Mouse (Mus musculus) cerebellum, adult 11 months (tissue): Measurements from ENCODE around the gene Fam83e.

ENCODE experiments used
- DNase-seq: peaks from one replicate; pipeline ENCODE4 v3.0.0; 2022

Fam83e gene

DNA sequence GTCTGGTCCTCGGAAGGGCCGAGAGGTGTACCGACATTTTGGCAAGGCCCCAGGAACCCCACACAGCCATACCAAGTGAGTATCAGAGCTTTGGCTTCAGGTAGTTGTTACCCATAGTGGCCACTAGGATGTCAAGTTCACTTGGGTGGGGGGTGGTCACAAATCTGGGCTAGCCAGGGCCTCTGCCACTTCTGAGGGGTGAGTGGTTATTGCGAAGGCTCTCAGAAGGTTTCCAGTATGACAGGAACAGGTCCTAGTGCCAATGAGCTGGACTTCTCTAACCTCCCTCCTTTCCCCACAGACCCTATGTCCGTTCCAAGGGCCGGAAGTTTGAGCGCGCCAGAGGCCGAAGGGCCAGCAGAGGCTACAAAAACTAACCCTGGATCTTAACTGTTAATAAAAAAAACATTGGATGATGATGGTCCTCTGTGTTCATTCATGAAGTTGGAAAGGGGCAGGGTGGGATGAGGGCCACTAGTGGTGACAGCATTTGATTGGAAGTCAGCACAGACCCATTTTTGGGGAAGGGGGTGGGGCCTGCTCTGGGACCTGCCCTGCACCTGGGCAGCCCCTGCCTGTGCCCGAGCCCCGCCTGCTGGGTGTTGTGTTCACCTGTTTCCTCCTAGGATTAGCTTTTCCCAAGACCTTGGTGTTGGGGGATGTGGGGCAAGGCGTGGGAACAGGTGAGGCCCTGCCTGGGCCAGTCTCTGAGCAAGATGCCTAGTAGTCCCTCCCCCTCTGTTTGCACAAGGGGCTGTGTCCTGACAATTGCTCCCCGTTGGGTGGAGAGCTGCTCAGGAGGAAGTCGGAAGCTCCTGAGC is at the start of gene Fam83e:
TSS of gene Fam83e (plus strand) at position 800 of the 821 bp plus-strand sequence.
- no peak for DNase-seq

DNA sequence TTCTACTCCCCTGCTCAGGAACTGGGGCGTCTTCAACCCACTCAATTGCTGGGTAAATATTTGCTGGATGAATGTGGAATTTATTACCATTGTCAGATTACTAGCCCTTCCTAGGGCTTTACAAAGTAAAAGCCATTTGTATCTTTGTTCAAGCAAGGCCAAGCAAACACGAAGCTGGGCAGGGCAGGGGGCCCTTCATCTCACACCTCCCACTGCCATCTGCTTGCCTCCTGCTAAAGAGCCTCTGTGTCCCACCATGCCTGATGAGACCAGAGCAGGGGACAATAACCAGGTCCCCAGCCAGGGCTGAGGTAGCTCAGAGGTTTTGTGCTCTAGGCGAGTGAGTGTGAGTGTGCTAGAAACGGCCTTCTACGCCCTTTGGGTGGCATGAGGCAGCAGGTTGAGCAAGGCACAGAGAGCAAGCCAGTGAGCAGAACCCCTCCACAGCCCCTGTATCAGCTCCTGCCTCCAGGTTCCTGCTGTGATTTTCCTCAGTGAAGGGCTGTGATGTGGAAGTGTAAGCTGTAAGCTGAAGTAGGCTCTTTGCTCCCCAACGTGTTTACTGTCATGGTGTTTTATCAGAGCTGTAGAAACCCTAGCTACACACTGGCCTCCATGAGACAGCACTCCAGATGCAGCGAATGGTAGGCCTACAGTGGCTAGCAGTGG is 43.3 kb upstream of the Fam83e start:
- no peak for DNase-seq

DNA sequence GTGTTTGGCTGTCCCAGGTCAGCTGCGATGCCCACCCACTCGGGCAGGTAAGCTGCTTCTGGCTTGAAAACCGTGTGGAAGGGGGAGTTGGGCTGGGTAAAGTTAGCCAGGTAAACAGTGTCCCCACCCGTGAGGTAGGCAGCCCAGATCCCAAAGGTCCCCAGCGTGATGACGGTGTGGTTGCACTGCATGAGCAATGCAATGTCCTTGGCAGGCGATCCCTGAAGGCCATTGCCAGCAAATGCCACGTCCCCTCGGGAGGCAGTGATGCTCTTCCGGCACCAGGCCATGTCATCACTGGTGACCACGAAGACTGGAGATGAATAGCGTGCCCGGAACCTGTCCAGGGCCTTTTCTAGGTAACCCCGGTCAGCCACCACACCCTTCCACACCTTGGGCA is 42.5 kb upstream of the Fam83e start:
- DNase-seq = no peak

DNA sequence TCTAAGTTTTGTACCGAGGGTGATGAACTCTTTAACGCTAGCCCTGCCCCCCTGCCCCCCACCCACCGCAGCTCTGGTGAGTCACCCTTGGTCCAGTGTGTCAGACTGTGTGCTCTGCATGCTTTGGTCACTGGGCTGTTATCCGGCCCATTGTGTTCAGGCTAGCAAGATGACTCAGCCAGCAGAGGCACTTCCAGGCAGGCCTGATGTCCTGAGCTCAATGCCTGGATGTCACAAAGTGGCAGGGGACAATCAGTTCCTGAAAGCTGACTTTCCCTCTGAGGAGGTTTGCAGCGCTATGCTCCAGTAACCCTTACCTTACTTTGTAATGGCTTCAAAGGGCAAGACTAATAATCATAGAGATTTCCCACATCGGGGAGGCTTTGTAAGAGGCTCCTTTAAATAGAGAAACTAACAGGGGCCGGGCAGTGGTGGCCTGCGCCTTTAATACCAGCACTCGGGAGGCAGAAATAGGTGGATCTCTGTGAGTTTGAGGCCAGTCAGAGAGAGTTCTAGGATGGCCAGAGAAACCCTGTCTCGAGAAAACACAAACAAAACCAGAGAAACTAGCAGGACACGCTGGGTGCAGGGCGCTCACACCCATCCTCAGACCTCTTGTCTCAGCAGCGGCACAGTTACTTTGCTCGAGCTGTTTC is 40.9 kb upstream of the Fam83e start:
- DNase-seq = no peak

DNA sequence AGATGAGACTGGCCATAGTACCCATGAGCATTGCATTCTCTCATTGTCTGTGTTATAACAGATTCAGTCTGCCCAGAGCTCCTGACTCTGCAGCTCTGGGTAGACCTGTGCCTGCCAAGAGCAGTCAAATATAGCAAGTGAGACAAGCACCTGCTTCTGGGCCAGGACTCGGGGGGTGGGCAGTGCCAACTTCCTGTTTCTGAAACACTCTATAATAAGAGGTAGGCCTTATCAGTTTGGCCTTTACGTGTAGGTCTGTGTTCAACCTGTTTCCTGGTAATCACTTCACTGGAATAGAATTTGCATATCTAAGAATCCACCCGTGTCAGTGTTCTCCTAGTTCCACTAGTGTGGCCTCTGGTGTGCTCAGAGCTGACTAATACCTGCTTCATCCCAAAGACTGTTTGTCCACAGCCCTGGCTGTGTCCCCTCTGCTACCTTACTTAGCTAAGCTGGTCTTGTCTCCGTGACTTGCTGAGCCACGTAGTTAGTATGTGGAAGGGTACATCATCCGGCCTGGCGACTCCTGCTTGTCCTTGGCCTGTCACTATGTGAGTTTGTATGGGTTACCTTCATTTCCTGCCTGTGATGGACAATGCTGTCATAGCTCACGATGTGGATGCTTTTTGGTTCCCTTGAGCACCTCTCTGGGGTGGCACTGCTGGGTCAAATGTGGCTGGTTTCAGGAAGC is 39.8 kb upstream of the Fam83e start:
- no peak for DNase-seq

DNA sequence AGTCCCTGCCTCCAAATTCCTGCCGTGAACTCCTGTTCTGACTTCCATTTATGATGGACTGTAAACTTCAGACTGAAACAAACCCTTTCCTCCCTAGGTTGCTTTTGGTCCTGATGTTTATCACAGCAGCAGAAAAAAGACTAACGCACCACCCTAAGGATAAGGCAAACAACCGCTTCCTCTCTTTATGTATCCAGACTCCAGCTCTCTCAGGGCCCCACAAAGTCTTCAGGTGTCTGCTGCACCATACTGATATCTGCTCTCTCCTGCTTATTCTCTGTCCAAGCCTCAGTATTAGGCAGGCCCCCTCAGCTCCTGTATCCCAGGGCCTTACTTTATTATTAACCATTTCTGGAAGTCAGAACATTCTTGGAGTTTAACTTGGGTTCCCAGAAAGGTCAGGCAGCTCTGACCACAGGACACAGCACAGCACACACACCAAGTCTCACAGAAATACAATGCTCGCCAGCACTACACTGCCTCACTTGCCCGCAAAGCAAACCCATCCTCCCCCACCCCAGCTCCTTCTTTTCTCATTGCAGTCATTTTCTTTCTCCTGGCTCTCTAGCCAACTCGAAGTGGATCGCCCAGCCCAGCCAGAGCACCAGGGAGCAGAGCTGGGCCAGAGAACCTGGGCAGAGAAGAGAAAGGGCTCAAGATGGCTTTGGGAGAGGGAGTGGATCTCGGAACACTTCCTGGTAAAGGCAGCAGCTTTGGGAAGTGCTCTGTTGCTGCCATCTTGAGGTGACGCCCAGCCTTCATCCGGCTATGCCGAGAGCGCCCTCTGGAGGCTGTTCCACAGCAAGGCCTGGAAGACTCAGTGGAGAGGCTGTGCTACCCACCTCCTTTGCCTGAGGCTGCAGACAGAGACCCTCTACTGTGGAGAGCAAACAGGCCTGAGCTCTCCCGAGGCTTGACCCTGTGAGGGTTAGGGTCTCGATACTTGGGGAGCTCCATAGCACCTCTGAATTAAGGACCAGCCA is 38.6 kb upstream of the Fam83e start:
- peak; percentile 85 for DNase-seq

DNA sequence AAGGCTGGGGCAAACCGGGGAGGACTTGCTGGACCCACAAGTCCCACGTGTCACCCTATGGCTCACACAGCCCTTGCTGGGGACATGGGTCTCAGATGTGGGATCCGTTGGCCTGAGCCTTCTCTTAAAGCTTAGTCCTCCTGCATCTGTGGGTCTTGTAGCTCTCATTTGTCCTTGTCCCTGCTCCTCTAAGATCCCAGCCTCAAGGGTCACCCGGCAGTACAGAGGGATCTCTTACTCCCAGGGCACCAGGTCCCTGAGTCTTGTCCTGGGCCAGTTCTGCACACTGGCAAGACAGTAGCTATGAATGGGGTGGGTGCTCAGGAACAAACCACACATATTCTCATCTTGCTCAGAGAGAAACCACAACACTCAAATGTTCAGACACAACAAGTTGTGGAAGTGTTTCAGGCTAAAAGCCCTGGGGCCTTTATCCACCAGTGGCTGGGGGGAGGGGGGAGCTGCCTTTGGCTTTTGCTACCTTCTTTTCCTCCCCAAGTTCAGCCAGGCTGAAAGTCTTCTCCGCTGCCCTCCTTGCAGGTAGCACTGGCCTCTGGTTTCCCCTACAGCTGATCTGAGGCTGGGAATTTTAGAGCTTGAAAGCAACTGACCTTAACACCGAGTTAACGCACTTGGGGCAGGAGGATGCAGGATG is 37.5 kb upstream of the Fam83e start, which contains the start of gene Ntn5:
TSS of gene Ntn5 (plus strand) at position 627 of the 655 bp plus-strand sequence.
- DNase-seq = no peak

DNA sequence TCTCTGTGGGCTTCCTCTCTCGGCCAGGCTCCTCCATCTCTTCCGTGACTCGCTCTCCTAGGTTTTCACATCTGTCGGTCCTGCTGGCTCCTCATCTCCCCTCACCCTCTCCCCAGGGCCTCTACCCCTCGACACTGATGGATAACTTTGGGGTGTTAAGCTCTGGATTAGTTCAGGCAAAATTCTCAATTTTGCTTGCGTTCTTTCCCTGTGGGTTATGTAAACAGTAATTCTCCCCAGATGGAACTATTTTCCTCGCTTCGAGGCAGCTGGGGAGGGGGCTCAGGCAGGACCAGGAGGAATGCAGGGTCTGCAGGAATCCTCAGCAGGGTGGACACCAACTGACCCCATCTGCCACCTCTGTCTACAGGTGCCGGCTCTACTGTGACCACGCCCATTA is 35.2 kb upstream of the Fam83e start:
- DNase-seq = no peak

DNA sequence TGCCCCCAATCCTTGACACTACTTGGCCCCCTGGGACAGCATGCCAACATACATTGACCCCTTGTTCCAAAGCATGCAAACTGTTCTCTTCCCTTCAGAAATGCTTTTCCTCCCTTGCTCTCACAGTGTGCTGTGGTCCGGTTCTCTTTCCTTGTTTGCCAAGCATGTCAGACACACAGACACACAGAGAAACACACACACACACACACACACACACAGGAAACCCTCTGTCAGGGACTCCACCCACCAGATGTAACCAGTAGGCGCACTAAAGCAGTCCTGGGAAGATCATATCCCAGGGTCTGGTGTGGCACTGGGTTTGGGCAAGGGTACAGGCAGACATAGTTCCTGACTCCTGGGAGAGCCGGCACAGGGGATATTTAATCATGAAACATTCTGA is 34.2 kb upstream of the Fam83e start:
- no peak for DNase-seq

DNA sequence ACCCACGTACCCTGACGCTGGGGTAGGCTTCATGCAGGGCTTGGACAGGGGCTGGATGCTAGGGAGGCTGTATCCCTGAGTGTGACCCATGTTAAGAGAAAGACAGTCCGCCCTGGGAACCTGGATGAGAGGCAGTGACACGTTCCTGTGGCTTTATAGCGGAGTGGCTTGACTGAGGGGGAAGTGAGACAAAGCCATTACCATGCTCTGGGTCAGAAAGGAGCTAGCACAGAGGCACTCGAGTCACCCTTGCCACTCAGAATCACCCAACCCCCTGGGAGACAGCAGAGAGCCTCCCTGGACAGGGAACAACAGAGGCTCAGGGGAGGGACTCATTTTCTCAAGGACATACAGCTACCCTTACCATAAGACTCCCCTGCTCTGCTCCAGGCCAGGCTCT is 31.9 kb upstream of the Fam83e start:
- DNase-seq = no peak

DNA sequence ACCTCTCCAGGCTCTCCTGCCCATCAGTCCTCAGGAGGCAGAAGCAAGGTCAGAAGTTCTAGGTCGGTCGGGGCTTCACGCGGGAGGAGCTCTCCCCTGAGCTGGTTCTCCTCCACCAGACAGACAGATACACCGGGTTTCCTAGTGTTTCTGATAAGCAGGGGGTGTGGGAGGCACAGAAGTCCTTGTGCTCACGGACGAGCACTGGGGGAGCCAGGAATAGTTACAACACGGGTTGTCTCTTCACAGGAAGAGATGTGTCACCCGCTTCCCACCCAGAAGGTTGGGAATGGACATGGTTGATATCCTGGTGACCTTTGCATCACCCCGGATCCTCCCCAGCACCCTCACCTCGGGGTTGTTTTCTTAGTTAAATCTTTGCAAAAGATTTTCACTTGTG is 31.2 kb upstream of the Fam83e start:
- no peak for DNase-seq

DNA sequence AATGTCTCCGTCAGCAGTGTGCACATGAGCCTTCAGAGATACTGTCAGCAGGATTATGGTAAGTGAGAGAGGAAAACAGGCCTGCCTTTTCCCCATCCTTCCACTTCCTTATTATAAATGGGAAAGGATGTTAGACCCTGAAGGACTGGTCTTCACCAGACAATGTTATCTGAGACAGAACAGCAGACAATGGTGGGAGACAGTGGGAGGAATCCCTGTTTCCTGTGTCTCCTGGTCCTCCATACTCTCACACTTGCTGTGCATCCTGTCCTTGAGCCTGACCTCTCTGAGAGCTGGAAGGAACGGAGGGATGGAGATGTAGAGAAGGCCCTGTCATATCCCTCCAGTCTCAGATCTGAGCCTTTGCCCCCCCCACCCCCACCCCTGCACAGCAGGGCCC is 28.6 kb upstream of the Fam83e start:
- DNase-seq = no peak

DNA sequence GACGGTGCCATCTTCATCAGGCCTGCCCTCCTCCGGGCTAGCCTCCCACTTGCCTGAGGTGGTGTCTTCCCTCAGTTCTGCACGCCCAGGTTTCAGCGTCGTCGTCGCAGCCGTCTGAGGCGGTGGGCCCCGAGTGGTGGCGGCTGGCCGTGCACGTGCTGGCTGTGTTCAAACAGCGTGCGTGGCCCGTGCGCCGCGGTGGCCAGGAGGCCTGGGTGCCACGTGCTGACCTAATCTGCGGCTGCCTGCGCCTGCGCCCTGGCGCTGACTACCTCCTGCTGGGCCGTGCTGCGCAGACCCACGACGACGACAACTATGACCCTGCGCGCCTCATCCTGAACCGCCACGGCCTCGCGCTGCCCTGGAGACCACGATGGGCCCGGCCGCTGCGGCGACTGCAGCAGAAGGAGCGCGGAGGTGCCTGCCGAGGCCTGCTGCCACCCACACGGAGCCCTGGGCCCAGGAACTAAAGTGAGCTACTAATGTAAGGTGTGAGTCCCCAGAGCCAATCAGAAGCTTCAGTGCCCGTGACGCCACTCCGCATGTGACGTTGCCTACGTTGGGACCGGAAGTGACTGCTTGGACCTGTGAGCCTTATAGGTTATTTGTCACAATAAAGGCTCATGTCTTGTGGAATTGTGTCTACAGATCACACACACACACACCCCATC is 27.0 kb upstream of the Fam83e start, which contains the start of gene Sec1:
TSS of gene Sec1 (minus strand) at position 482 of the 671 bp plus-strand sequence.
- no peak for DNase-seq

DNA sequence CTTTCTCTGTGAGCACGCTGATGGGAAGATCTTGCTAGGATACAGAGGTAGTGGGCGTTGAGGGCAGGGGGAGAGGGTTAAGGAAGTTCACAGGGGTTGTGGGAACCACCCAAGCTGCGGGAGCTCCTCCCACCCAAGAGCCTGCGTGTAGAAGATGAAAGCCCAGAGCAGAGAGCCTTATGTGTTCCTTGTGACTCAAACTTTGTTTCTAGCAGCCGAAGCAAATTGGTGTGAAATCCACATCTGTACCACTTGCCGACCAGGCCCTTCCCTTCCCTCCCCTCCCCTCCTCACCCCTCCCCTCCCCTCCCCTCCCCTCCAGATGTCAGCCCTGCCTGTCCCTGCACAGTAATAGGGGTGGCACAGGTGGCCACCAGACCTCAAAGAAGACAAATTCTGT is 25.9 kb upstream of the Fam83e start:
- DNase-seq = no peak

DNA sequence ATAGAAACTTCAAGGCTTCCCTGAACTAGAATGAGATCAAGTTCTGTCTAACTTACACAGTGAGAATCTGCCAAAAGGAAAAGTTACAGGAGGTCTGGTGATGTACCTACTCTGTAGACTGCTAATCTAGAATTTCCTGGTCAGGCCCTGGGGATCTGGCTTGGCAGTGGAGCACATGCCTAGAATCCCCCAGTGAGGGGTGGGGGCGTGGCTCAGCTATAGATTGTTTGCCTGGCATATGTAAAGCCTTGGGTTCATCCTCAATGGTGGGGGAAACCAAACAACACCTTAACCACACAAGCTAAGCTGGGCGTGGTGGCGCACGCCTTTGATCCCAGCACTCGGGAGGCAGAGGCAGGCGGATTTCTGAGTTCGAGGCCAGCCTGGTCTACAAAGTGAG is 23.1 kb upstream of the Fam83e start:
- no peak for DNase-seq

DNA sequence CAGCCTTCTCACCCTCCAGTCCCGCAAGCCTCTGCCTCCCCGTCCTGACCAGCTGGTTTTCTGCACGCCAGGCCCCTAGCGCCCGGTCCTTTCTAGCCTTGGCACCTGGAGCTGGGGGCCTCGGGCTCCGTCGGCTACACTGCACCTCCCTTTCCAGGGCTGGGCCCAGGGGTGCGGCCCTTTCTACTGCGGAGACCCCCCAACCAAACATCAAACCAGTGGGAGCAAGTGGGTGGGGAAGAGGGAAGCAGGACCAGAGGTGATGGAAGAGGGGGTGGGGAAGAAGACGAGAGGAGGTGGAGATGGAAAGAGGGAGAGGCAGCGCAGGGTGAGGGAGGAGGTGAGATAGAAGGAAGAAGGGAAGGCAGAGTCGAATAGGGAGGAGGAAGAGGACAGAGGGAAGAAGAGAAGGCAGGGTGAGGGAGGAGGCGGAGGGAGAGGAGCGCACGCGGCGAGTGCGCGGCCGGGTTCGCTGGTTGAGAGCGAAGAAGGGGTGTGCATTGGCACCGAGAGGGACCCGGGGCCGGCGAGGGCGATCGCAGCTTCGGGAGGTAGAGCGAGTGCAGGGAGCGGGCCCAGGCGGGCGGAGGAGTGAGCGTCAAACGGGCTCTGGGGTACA is 21.4 kb upstream of the Fam83e start, which contains the start of gene Car11:
TSS of gene Car11 (plus strand) at position 321 of the 619 bp plus-strand sequence.
- peak; percentile 59 for DNase-seq

DNA sequence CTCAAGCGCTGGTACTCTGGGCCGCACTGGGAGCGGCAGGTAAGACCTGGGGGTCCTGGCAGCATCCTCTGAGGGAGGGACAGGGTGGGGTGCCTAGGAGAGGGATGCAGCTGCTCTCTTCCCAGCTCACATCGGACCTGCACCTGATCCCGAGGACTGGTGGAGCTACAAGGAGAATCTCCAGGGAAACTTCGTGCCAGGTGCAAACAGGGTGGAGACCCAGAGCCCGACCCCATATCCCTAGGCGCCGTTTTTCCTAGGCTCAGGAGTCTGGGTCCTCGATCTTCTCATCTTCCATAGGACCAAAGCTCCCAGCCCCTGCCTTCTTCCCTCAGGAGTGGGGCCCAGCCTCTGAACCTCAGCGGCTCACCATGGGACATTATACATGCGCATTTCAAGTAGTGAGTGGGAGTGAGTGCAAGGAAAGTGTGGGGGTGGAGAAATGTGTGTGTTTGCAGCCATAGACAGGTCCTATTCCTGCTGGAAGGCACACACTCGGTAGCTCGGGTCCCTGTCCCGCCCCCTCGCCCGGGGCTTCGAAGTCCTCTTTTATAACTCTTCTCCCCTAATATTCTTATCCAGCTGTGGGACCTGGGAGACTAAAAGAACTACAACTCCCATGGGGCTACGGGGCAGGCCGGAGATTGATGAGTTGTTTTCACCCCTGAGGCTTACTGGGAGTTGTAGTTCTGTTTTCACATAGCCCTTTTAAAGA is 20.6 kb upstream of the Fam83e start:
- DNase-seq = peak; percentile 76

DNA sequence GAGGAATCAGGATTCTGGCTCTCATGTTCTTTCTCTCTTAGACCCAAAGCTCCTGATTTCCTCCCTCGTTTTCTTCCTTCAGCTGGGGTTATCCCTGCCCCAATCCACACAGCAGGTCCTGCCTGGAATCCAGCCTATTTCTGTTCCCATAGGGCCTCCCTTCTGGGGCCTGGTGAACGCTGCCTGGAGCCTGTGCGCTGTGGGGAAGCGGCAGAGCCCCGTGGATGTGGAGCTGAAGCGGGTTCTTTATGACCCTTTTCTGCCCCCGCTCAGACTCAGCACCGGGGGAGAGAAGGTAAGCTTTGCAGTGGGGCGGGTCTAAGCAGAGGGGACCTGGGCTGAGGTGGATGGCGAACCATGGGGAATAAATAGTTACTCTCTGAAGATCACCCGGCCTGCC is 19.9 kb upstream of the Fam83e start:
- peak; percentile 55 for DNase-seq

DNA sequence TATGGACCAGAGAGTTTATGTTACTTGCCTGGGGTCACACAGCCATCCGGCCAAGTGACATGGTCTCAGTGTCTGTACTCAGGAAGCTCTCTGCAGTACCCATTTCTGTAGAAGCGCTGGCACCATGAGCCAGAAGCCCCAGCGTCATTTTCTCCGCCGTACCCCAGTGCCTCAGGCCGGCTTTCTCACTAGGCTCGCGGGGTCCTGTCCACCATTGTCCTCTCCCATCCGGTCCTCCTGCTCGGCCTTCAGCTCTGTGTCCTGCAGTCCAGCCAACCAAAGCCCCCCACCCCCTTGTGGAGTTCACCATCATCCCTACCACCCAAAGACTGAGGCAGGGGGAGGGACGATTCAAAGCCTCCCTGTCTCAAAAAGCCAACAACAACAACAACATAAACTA is 19.4 kb upstream of the Fam83e start:
- DNase-seq = no peak

DNA sequence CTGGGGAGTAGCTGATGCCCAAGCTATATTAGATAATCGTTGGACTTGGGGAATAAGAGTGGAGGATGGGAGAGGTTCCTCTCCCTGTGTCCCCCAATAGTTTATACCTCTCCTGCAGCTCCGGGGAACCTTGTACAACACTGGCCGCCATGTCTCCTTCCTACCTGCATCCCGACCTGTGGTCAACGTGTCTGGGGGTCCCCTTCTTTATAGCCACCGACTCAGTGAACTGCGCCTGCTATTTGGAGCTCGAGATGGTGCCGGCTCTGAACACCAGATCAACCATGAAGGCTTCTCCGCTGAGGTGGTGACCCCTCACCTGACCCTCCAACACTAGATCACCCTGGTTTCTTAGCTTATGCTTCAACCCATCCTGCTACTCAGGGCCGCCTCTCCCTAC is 18.7 kb upstream of the Fam83e start:
- no peak for DNase-seq
